In the genomic region with DNA sequence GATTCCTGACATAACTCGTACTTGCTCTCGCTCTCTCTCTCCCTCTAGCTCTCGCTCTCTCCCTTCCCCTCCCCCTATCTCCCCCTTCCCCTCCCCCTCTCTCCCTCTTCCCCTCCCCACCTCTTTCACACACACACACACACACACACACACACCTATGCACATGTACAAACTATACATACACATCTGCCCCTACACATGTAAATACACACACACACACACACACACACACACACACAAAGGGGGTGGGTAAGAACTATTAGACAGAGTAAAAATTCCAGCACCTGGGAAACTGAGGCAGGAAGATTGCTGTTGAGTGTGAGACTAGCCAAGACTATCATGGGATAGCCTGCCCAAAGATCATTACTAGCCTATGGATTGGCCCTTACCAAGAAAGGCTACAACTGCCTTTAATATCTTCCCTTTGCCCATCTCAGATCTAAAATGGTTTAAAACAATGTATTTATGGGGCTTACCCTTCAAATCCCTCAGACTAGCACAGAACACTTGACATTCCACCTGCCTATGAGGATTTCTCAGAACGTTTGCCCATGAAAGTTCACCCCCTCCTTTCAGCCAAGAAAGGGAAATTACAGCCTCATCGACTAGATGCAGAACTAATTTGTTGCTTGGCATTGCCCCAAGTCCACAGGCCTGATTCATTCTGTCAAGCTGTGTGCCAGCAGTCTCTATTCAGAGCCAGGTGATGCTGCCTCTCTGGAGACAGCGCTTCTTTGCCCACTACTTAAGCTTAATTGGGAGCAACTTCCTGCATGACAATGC, we compare ENCODE assay signal across 11 mouse cellular contexts.
A peak's percentile ranks its signal among the peaks of the same experiment; 100 is the strongest.
DNase-seq lines count a peak whose midpoint lies in the region; ATAC-seq lines count a peak whose summit lies in the region.
"Had no signal": no experiment of that assay in that cellular context is flagged by ENCODE, and none has a peak within 500 bp of the region (broad histone marks: within the 10 kb centered on the region; RNA-seq: fewer than 3 reads in every experiment).

No protein-coding gene starts in this region.

- DNase-seq in midbrain, embryonic 11.5 days (ENCODE audit: low spot score, missing footprints), result no peak
- peak; percentile 89 to 91 for DNase-seq in cerebellum, postnatal 10 days
- DNase-seq in layer of hippocampus, postnatal 10 days (ENCODE audit: low spot score in 2 of 2), result peak; percentile 33 to 47
- peak; percentile 22 for DNase-seq in right cerebral cortex, postnatal 14 days
- DNase-seq in liver, result no peak
- no peak for DNase-seq in gastrocnemius, adult 8-10 months (ENCODE audit: low spot score in 2 of 2)

- H3K4me1 ChIP-seq in midbrain, embryonic 13.5 days (replicated peaks), result no peaks in the 10 kb centered on the region
- no peaks in the 10 kb centered on the region for H3K4me1 ChIP-seq in midbrain, embryonic 11.5 days (ENCODE audit: control insufficient read depth, insufficient read depth, low read length)

- no peaks in the 10 kb centered on the region for H3K9me3 ChIP-seq in midbrain, embryonic 13.5 days
- no peaks in the 10 kb centered on the region for H3K9me3 ChIP-seq in midbrain, embryonic 11.5 days (ENCODE audit: control insufficient read depth, low read length)
- H3K9me3 ChIP-seq: G1E had no signal

- no peak overlapping the region for H3K4me3 ChIP-seq in midbrain, embryonic 13.5 days (replicated peaks)
- H3K4me3 ChIP-seq in midbrain, embryonic 11.5 days (ENCODE audit: low read depth, low read length), result no peak overlapping the region
- H3K4me3 ChIP-seq: left cerebral cortex, adult 2 months had no signal

- ATAC-seq in midbrain, embryonic 13.5 days, result peak; percentile 80
- no peak for ATAC-seq in midbrain, embryonic 11.5 days (ENCODE audit: low FRiP score)
- ATAC-seq in megakaryocyte, adult 5-6 weeks (ENCODE audit: poor library complexity, severe bottlenecking), result no peak
- ATAC-seq: lung, postnatal 0 days had no signal

- H3K27ac ChIP-seq in midbrain, embryonic 13.5 days, result no peak overlapping the region
- H3K27ac ChIP-seq in midbrain, embryonic 11.5 days (ENCODE audit: low read depth, low read length), result no peak overlapping the region
- H3K27ac ChIP-seq: left cerebral cortex, adult 2 months had no signal

- 73% methylated on average over 6 of the region's 6 CpGs for WGBS in midbrain, embryonic 13.5 days
- 80% methylated on average over 6 of the region's 6 CpGs for WGBS in midbrain, embryonic 11.5 days

- no peaks in the 10 kb centered on the region for H3K36me3 ChIP-seq in midbrain, embryonic 13.5 days
- H3K36me3 ChIP-seq in midbrain, embryonic 11.5 days (ENCODE audit: control insufficient read depth, insufficient read depth, low read length), result no peaks in the 10 kb centered on the region
- H3K36me3 ChIP-seq: G1E had no signal

- no peak overlapping the region for H3K4me2 ChIP-seq in midbrain, embryonic 13.5 days (replicated peaks)
- H3K4me2 ChIP-seq in midbrain, embryonic 11.5 days, result no peak overlapping the region

- no peaks in the 10 kb centered on the region for H3K27me3 ChIP-seq in midbrain, embryonic 13.5 days
- H3K27me3 ChIP-seq in midbrain, embryonic 11.5 days (ENCODE audit: control insufficient read depth, insufficient read depth, low read length), result no peaks in the 10 kb centered on the region

- no peak overlapping the region for H3K9ac ChIP-seq in midbrain, embryonic 13.5 days (replicated peaks)
- H3K9ac ChIP-seq in midbrain, embryonic 11.5 days (ENCODE audit: low read length), result no peak overlapping the region

Comparison
In these comparisons a context has a peak if more than half of its experiments do, and no peak if none do; other contexts are left out.
1. DNase-seq: peak in cerebellum, postnatal 10 days (2 of 2), layer of hippocampus, postnatal 10 days (2 of 2) and right cerebral cortex, postnatal 14 days (single experiment); none in midbrain, embryonic 11.5 days (single experiment), liver (single experiment) and gastrocnemius, adult 8-10 months (0 of 2).